Mouse (Mus musculus) neural tube, embryonic 14.5 days (tissue): ENCODE results near the gene Smarca4. TPM values are rescaled to one million over a fixed set of nuclear protein-coding genes. Genes with fewer than 3 reads are reported as not detected.

ENCODE experiments used
- ATAC-seq: fragments of 200-750 bp; cut with Nextera tagmentation; 2 replicates; pipeline ENCODE4 v1.8.0; 2017; ENCODE audit warnings: low read depth, mild to moderate bottlenecking, moderate TSS enrichment, moderate library complexity
- H3K27ac ChIP-seq: fragments of 300-500 bp; sonication (generic); 2 replicates; pipeline ENCODE4 v1.5.1; 2014; ENCODE audit warnings: low read depth, mild to moderate bottlenecking, control low read depth, low read length, moderate library complexity, mixed read lengths
- H3K27me3 ChIP-seq: fragments of 300-500 bp; sonication (generic); 2 replicates; pipeline ENCODE4 v1.6.1; 2014; ENCODE audit warnings: low read length; ENCODE audit not compliant: control insufficient read depth, insufficient read depth
- H3K36me3 ChIP-seq: fragments of 300-500 bp; sonication (generic); 2 replicates; pipeline ENCODE4 v1.6.1; 2014; ENCODE audit warnings: low read length, mixed read lengths; ENCODE audit not compliant: control insufficient read depth, insufficient read depth
- H3K4me1 ChIP-seq: fragments of 300-500 bp; sonication (generic); 2 replicates; pipeline ENCODE4 v1.6.1; 2014; ENCODE audit warnings: low read length; ENCODE audit not compliant: control insufficient read depth, insufficient read depth
- H3K4me2 ChIP-seq: fragments of 300-500 bp; sonication (generic); 2 replicates; pipeline ENCODE4 v1.6.1; 2014; ENCODE audit warnings: mild to moderate bottlenecking, low read depth, low read length, control low read depth
- H3K4me3 ChIP-seq: fragments of 300-500 bp; sonication (generic); 2 replicates; pipeline ENCODE4 v1.5.1; 2014; ENCODE audit warnings: low read depth, low read length, control low read depth, mixed read lengths
- H3K9ac ChIP-seq: fragments of 300-500 bp; sonication (generic); replicated peaks from 2 replicates; pipeline ENCODE4 v1.6.1; 2014; ENCODE audit warnings: low read depth, mild to moderate bottlenecking, control low read depth, low read length, mixed read lengths
- H3K9me3 ChIP-seq: fragments of 300-500 bp; sonication (generic); 2 replicates; pipeline ENCODE4 v1.6.1; 2016; ENCODE audit warnings: low read length; ENCODE audit not compliant: control insufficient read depth
- WGBS: fragments of 180-500 bp; shearing (Covaris S2); extraction: QIAGEN DNeasy Blood & Tissue Kit; methylation state at CpG from one replicate; pipeline ENCODE4 v1.1.7; 2014; 5-methylcytosine and 5-hydroxymethylcytosine counted together
- polyA plus RNA-seq: library from polyadenylated mRNA; unstranded; fragments of >200 nt; fragmentation: Nextera tagmentation; extraction: Ambion mirVana; gene quantifications from 2 replicates; pipeline ENCODE4 v1.2.1, GENCODE M21; 2014

Smarca4 gene
- 138 and 152 TPM in 2 replicates for polyA plus RNA-seq

DNA sequence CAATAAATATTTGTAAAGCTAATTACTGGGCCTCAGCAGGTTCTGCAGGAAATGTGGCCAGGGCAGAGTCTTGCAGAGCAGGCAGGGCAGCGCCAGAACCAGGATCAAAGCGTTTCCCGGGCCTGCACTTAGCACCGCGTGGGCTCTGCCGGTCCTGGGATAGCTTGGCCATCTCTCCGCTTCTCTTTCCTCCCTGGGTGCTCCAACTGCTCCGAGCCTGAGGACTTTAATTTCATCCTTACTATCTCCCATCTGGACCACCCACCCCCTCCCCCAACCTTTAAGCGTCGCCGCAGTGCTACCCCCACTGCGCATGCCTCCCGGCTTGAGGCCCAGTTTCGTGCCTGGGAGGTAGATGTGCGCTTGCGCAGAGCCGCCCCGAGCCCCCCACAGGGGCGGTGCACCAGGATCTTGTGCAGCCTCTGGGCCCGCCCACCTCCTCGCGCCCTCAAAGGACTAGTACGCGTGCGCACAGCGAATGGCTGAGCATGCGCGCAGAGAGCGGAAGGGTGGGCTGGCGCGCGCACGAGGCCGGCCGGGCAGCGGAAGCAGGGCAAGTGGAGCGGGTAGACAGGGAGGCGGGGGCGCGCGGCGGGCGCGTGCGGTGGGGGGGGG lies at the start of gene Smarca4:
Gene Smarca4 (plus strand): TSS at position 553 of the 615 bp plus-strand sequence.
- H3K4me2 ChIP-seq = peak within 1 kb of the TSS; percentile 75
- H3K36me3 ChIP-seq = no peaks in the 10 kb centered on the region
- H3K9ac ChIP-seq = peak within 1 kb of the TSS; percentile 96
- under 1% methylated on average over 43 of the region's 45 CpGs for WGBS
- no peaks in the 10 kb centered on the region for H3K9me3 ChIP-seq
- peak within 1 kb of the TSS; percentile 81 for H3K4me3 ChIP-seq
- H3K4me1 ChIP-seq = peaks cover 16% of the 10 kb centered on the region
- H3K27ac ChIP-seq = peak within 1 kb of the TSS; percentile 99
- peak; percentile 94 for ATAC-seq
- no peaks in the 10 kb centered on the region for H3K27me3 ChIP-seq

DNA sequence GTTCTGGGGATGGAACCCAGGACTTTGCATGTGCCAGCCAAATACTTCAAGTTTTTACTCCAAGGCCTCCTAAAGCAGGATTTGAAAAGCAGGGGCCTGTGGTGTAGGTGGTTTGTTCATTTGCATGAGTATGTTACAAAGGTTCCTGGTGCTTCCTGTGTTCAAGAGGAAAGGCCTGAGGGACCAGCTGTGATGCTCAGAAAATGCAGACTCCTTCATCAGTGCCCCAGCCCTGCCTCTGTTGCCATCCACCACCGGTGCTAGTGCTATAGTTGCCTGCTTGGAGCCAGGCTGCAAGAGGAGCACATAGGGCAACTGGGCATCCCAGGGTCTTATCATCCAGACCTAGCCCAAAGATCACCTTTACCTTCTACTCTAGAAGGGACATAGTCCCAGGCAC lies 49.4 kb upstream of the Smarca4 start:
- Histone ChIP-seq H3K36me3 (peaks cover 14% of the 10 kb centered on the region), H3K27me3 (no peaks in the 10 kb centered on the region), H3K9me3 (no peaks in the 10 kb centered on the region), H3K4me2 (no peak overlapping the region), H3K27ac (no peak overlapping the region), H3K4me1 (no peaks in the 10 kb centered on the region), H3K4me3 (no peak overlapping the region), H3K9ac (no peak overlapping the region)
- WGBS = 87% methylated on average over 1 of the region's 1 CpGs
- ATAC-seq = no peak

DNA sequence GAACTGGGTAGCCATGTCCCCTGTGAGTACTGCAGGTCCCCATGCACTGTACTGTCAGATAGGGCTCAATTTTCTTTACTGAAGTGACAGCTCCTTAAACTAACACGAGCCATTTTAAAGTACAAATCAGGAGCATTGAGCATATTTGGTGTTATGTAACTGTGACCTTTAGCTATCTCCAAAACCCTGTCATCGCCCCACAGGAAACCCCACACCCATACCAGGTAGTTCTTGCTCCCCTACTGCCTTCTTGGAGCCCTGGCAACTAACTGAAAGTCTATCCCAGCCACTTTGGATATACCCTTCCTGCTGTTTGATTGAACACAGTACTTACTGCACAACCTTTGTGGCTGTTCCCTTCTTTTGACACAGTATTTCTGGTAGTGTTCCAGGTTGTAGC lies 48.9 kb upstream of the Smarca4 start:
- Histone ChIP-seq H3K4me1 (no peaks in the 10 kb centered on the region), H3K27me3 (no peaks in the 10 kb centered on the region), H3K4me2 (no peak overlapping the region), H3K27ac (no peak overlapping the region), H3K36me3 (peaks cover 18% of the 10 kb centered on the region), H3K4me3 (no peak overlapping the region), H3K9ac (no peak overlapping the region), H3K9me3 (no peaks in the 10 kb centered on the region)
- 94% methylated on average over 2 of the region's 2 CpGs for WGBS
- no peak for ATAC-seq

DNA sequence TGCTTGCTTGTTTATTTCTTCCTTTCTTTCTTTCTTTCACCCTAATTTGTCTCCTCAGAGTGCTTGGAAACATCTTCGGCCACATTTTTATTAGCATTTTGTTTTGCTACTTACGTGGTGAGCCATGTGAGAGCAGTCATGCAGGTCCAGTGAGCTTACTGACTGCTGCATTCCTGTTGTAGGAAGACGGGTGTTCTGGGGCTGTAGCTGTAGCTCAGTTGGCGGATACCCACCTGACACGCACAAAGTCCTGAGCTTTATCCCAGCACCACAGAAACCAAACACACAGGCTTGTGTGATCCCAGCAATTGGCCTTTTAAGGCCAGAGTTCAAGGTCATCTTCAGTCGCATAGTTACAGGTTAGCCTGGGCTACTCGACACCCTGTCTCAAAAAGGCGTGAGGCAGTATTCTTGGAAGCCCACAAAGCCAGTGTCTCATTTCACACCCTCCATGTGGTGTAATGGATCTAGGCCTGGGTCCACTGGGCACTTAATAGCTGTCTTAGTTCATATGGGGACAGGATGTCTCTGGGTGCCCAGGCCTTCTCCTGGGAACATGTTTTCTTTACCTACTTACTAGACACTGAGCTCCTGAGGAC lies 47.2 kb upstream of the Smarca4 start:
- no peaks in the 10 kb centered on the region for H3K27me3 ChIP-seq
- no peak for ATAC-seq
- peaks cover 27% of the 10 kb centered on the region for H3K36me3 ChIP-seq
- no peak overlapping the region for H3K27ac ChIP-seq
- WGBS = 86% methylated on average over 8 of the region's 8 CpGs
- H3K9me3 ChIP-seq = no peaks in the 10 kb centered on the region
- no peaks in the 10 kb centered on the region for H3K4me1 ChIP-seq
- no peak overlapping the region for H3K4me2 ChIP-seq
- H3K4me3 ChIP-seq = no peak overlapping the region
- no peak overlapping the region for H3K9ac ChIP-seq

DNA sequence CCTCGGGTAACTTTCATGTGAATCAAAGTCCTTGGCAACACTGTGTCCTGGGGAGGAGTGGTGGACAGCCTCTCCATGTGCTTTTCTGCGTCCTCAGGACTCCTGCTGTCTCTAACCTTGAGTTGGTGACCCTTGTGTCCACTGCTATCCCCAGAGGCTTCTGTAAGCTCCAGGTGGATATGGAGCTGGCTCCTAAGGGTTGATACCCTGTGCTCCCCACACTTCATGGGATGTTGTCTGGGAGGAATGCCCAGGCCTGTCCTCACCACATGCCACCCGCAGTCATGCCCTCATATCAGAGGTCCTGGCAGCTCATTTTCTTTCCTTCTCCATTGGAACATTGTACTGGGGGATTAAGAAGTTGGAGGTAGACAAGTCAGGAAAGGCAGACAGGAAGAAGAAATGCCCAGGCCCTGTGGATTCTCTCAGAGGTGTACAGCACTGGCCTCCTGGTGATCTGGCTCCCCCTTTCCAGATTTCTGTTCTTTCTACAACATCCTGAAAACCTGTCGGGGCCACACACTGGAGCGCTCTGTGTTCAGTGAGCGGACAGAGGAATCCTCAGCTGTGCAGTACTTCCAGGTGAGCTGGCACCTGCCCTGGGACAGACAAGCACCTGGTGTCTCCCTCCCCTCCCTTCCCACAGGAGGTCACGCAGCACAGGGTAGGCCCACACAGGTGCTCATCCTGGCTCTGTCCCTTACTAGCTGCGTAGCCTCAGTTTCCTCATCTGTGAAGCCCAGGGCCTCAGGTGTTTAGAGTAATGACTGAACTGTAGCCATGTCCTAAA lies 41.8 kb upstream of the Smarca4 start:
- H3K27me3 ChIP-seq = no peaks in the 10 kb centered on the region
- WGBS = 96% methylated on average over 8 of the region's 8 CpGs
- no peak for ATAC-seq
- no peak overlapping the region for H3K27ac ChIP-seq
- no peak overlapping the region for H3K4me2 ChIP-seq
- no peaks in the 10 kb centered on the region for H3K9me3 ChIP-seq
- H3K36me3 ChIP-seq = peaks cover 54% of the 10 kb centered on the region
- no peak overlapping the region for H3K4me3 ChIP-seq
- H3K9ac ChIP-seq = no peak overlapping the region
- no peaks in the 10 kb centered on the region for H3K4me1 ChIP-seq

DNA sequence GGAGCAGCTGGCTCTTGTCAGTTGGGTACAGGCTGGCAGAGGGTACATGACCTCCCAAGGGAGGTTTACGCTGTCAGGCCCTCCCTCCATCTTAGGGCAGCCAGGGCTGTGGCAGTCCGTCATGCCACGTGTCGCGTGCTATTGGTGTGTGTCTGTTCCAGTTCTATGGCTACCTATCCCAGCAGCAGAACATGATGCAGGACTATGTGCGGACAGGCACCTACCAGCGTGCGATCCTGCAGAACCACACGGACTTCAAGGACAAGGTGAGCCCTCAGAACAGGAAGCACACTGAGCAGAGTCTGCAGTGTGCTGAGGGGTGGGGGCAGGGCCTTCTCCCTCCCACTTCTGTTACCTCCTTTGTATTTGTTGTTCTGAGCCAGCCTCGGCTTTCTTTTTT lies 40.7 kb upstream of the Smarca4 start:
- Histone ChIP-seq H3K9ac (no peak overlapping the region), H3K4me2 (no peak overlapping the region), H3K27me3 (no peaks in the 10 kb centered on the region), H3K4me3 (no peak overlapping the region), H3K27ac (no peak overlapping the region), H3K4me1 (no peaks in the 10 kb centered on the region), H3K36me3 (peaks cover 54% of the 10 kb centered on the region), H3K9me3 (no peaks in the 10 kb centered on the region)
- ATAC-seq = no peak
- 96% methylated on average over 10 of the region's 10 CpGs for WGBS

DNA sequence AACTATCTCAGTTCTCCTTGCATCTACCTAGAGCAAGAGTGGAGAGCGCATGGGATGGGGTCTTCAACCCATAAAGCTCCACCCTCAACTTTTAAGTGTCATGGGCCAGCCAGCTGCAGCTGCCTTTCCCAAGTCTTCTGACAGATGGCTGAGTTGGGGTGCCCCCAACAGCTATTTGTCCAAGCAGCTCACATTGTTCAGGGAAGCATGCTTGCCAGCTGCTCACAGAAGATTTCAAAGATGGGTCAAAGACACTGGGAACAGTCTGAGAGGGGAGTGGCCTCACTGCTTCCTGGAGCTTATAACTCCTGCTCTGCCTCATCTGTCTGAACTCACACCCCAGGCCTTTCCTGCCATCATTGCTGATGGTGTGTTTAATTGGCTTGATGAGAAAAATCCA lies 39.7 kb upstream of the Smarca4 start:
- H3K27ac ChIP-seq = no peak overlapping the region
- H3K4me1 ChIP-seq = no peaks in the 10 kb centered on the region
- no peak overlapping the region for H3K4me3 ChIP-seq
- no peaks in the 10 kb centered on the region for H3K9me3 ChIP-seq
- no peak for ATAC-seq
- peaks cover 52% of the 10 kb centered on the region for H3K36me3 ChIP-seq
- H3K9ac ChIP-seq = no peak overlapping the region
- H3K4me2 ChIP-seq = no peak overlapping the region
- no peaks in the 10 kb centered on the region for H3K27me3 ChIP-seq
- WGBS = 78% methylated on average over 1 of the region's 1 CpGs

DNA sequence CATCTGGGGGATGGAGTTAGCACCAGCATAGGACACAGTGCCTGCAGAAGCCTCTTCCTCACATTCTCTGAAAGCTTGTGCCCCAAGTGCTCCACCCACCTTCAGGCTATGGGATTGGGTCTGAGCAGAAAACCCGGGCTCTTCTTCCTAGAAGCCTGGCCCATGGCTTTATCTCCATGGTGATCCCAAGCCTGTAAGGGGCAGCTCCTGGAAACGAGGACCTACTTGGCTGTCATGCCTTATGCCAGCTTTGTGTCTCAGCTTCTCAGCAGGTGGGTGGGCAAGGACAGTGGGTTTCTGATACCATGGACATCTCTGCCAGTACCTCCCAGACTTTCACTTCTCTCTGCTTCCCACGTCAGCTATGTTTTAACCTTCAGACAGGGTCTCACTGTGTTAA lies 37.7 kb upstream of the Smarca4 start:
- Histone ChIP-seq H3K27ac (no peak overlapping the region), H3K4me1 (no peaks in the 10 kb centered on the region), H3K9ac (no peak overlapping the region), H3K27me3 (no peaks in the 10 kb centered on the region), H3K4me2 (no peak overlapping the region), H3K9me3 (no peaks in the 10 kb centered on the region), H3K36me3 (peaks cover 46% of the 10 kb centered on the region), H3K4me3 (no peak overlapping the region)
- 75% methylated on average over 3 of the region's 3 CpGs for WGBS
- ATAC-seq = no peak

DNA sequence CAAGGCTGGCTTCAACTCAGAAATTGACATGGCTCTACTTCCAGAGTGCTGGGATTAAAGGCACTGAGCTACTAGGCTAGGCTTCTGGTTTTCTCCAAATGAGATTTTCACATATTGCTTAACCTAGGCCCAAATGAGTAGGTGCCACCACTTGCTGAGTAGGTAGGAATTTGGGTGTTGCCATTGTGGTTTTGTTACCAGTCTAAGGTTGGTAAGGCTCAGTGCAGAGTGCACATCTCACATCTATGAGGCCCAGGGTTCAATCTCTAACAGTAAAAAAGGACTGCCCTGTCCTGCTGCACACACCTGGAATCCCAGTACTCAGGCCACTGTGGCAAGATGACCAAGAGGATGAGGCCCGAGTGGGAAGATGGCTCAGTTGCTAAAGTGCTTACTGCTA lies 30.6 kb upstream of the Smarca4 start:
- no peak overlapping the region for H3K4me3 ChIP-seq
- H3K9ac ChIP-seq = no peak overlapping the region
- no peak for ATAC-seq
- H3K4me2 ChIP-seq = no peak overlapping the region
- WGBS = 94% methylated on average over 1 of the region's 1 CpGs
- no peaks in the 10 kb centered on the region for H3K9me3 ChIP-seq
- H3K36me3 ChIP-seq = peaks cover 66% of the 10 kb centered on the region
- H3K27ac ChIP-seq = no peak overlapping the region
- no peaks in the 10 kb centered on the region for H3K4me1 ChIP-seq
- H3K27me3 ChIP-seq = no peaks in the 10 kb centered on the region
